Mouse (Mus musculus): ENCODE results near the gene D13Ertd608e. TPM values are rescaled to one million over a fixed set of nuclear protein-coding genes. Genes with fewer than 3 reads are reported as not detected.

The D13Ertd608e gene
- total RNA-seq, 2 experiments from 2014 or later: not detected

Other genes with a start within 250 kb of the D13Ertd608e start
- 1 to 10 TPM; 1.0 to 1.7 TPM for gene Ccl28, start 212.2 kb upstream of the D13Ertd608e start, total RNA-seq (2021)
- gene Hmgcs1, start 145.6 kb upstream of the D13Ertd608e start, total RNA-seq (2021): 100 to 1,000 TPM; 217 to 241 TPM
- gene Nim1k, start 80.1 kb upstream of the D13Ertd608e start, total RNA-seq (2021): 10 to 100 TPM; 12.6 to 14.5 TPM
- gene Zfp131, start 45.1 kb upstream of the D13Ertd608e start, total RNA-seq (2021): 10 to 100 TPM; 42.5 to 44.9 TPM
- not detected for gene AF067063, start 5.8 kb upstream of the D13Ertd608e start, total RNA-seq (2021)
- gene Tcstv1, start 58.8 kb downstream of the D13Ertd608e start, total RNA-seq (2021): not detected
- gene Gm21761, start 93.3 kb downstream of the D13Ertd608e start, total RNA-seq (2021): not detected
- not detected for gene B020031M17Rik, start 114.8 kb downstream of the D13Ertd608e start, total RNA-seq (2021)
- gene Gm36079, start 191.0 kb downstream of the D13Ertd608e start, total RNA-seq (2021): not detected
- not detected for gene Gm21188, start 216.2 kb downstream of the D13Ertd608e start, total RNA-seq (2021)

All from layer of hippocampus, postnatal 36 days (tissue).